Mouse (Mus musculus) cortical plate, adult 2 months (tissue): Measurements from ENCODE around the gene Fam83g. TPM values are rescaled to one million over a fixed set of nuclear protein-coding genes. Genes with fewer than 3 reads are reported as not detected.

ENCODE experiments used
- H3K27ac ChIP-seq: fragments of 200-500 bp; 2 replicates; pipeline ENCODE4 v1.5.1; 2012; ENCODE audit warnings: low read length, control low read depth, inconsistent platforms; ENCODE audit not compliant: insufficient read depth
- H3K4me1 ChIP-seq: fragments of 200-500 bp; 2 replicates; pipeline ENCODE4 v1.6.1; 2011; ENCODE audit warnings: low read length; ENCODE audit not compliant: control insufficient read depth, insufficient read depth
- H3K4me3 ChIP-seq: fragments of 200-500 bp; 2 replicates; pipeline ENCODE4 v1.5.1; 2011; ENCODE audit warnings: mild to moderate bottlenecking, low read length, control low read depth; ENCODE audit not compliant: insufficient read depth
- CTCF ChIP-seq: fragments of 200-500 bp; IDR thresholded peaks from 2 replicates; pipeline ENCODE4 v1.5.1; 2011; ENCODE audit warnings: mild to moderate bottlenecking, control low read depth, low read length; ENCODE audit not compliant: insufficient read depth; ENCODE audit errors: extremely low read depth
- POLR2A ChIP-seq: fragments of 200-500 bp; IDR thresholded peaks from 2 replicates; pipeline ENCODE4 v1.6.1; 2011; ENCODE audit warnings: mild to moderate bottlenecking, low read length, control low read depth; ENCODE audit not compliant: insufficient read depth; ENCODE audit errors: extremely low read depth
- polyA plus RNA-seq: library from polyadenylated mRNA; depleted of rRNA; stranded (reverse); fragments of >200 nt; gene quantifications from 2 replicates; pipeline ENCODE4 v1.2.3, GENCODE M21; 2012; rRNA removed

Gene Fam83g
- polyA plus RNA-seq, 1 experiment, result 0.04 TPM

GRCm38 (mm10) chr11:61728037-61728436, 44.1 kb downstream of the Fam83g start:
- TF ChIP-seq POLR2A (no peak), CTCF (no peak)
- Histone ChIP-seq H3K4me3 (no peak overlapping the region), H3K4me1 (no peaks in the 10 kb centered on the region), H3K27ac (peak overlapping the region; percentile 28; the same call in 1 of the 2 replicates)

- no peak overlapping the region for H3K4me3 ChIP-seq
- TF ChIP-seq POLR2A, result no peak
- no peak for TF ChIP-seq CTCF
- H3K27ac ChIP-seq, result no peak overlapping the region
- H3K4me1 ChIP-seq, result no peaks in the 10 kb centered on the region
Observed at GRCm38 (mm10) chr11:61732672-61733071, 48.8 kb downstream of the Fam83g start.

GRCm38 (mm10) chr11:61737290-61737689, 53.4 kb downstream of the Fam83g start:
- TF ChIP-seq POLR2A, result no peak
- TF ChIP-seq CTCF, result no peak
- Histone ChIP-seq H3K4me3 (no peak overlapping the region), H3K27ac (no peak overlapping the region), H3K4me1 (no peaks in the 10 kb centered on the region)

- Histone ChIP-seq H3K27ac (no peak overlapping the region), H3K4me1 (peaks cover 2% of the 10 kb centered on the region; the same call in 1 of the 2 replicates), H3K4me3 (no peak overlapping the region)
- TF ChIP-seq CTCF, result no peak
- TF ChIP-seq POLR2A, result no peak
Observed at GRCm38 (mm10) chr11:61740500-61740899, 56.6 kb downstream of the Fam83g start.

- TF ChIP-seq CTCF (no peak), POLR2A (no peak)
- Histone ChIP-seq H3K27ac (no peak overlapping the region), H3K4me1 (peaks cover 2% of the 10 kb centered on the region; the same call in 1 of the 2 replicates), H3K4me3 (no peak overlapping the region)
Observed at GRCm38 (mm10) chr11:61743768-61744167, 59.9 kb downstream of the Fam83g start.

- no peak overlapping the region for H3K4me3 ChIP-seq
- peaks cover 2% of the 10 kb centered on the region; the same call in 1 of the 2 replicates for H3K4me1 ChIP-seq
- no peak for TF ChIP-seq POLR2A
- 0 out of 2 replicates have a peak, but pooled peaks have one; percentile 3 for TF ChIP-seq CTCF
- H3K27ac ChIP-seq, result no peak overlapping the region
Observed at GRCm38 (mm10) chr11:61744460-61744859, 60.6 kb downstream of the Fam83g start.

GRCm38 (mm10) chr11:61745781-61746180, 61.9 kb downstream of the Fam83g start:
- H3K27ac ChIP-seq, result no peak overlapping the region
- TF ChIP-seq POLR2A, result no peak
- no peak for TF ChIP-seq CTCF
- peaks cover 2% of the 10 kb centered on the region; the same call in 1 of the 2 replicates for H3K4me1 ChIP-seq
- H3K4me3 ChIP-seq, result no peak overlapping the region

- Histone ChIP-seq H3K4me1 (peaks cover 2% of the 10 kb centered on the region; the same call in 1 of the 2 replicates), H3K4me3 (no peak overlapping the region), H3K27ac (no peak overlapping the region)
- TF ChIP-seq CTCF (no peak), POLR2A (no peak)
Observed at GRCm38 (mm10) chr11:61747161-61747560, 63.3 kb downstream of the Fam83g start.

GRCm38 (mm10) chr11:61751612-61752011, 67.7 kb downstream of the Fam83g start:
- no peak overlapping the region for H3K4me3 ChIP-seq
- TF ChIP-seq POLR2A (no peak), CTCF (peak; percentile 51)
- no peak overlapping the region for H3K27ac ChIP-seq
- H3K4me1 ChIP-seq, result no peaks in the 10 kb centered on the region

- Histone ChIP-seq H3K27ac (no peak overlapping the region), H3K4me1 (no peaks in the 10 kb centered on the region; the same call in none of the 2 replicates), H3K4me3 (no peak overlapping the region)
- TF ChIP-seq CTCF (no peak), POLR2A (no peak)
Observed at GRCm38 (mm10) chr11:61757151-61757550, 73.3 kb downstream of the Fam83g start.

Other genes starting within 250 kb of the Fam83g start
- 453 and 528 TPM in 2 replicates for gene Rnf112, start 230.0 kb upstream of the Fam83g start, polyA plus RNA-seq
- 3.2 and 4.6 TPM in 2 replicates for gene Mfap4, start 198.7 kb upstream of the Fam83g start, polyA plus RNA-seq
- 32.2 and 36.7 TPM in 2 replicates for gene Mapk7, start 189.7 kb upstream of the Fam83g start, polyA plus RNA-seq
- gene B9d1, start 178.9 kb upstream of the Fam83g start, polyA plus RNA-seq, result 50.0 and 50.2 TPM in 2 replicates
- 107 and 108 TPM in 2 replicates for gene Epn2, start 104.4 kb upstream of the Fam83g start, polyA plus RNA-seq
- 6.2 and 6.9 TPM in 2 replicates for gene Grap, start 30.8 kb upstream of the Fam83g start, polyA plus RNA-seq
- gene Slc5a10, start 36.7 kb downstream of the Fam83g start, polyA plus RNA-seq, result 0.11 and 0.19 TPM in 2 replicates
- gene Prpsap2, start 78.0 kb downstream of the Fam83g start, polyA plus RNA-seq, result 36.5 and 38.9 TPM in 2 replicates
- gene Ulk2, start 171.0 kb downstream of the Fam83g start, polyA plus RNA-seq, result 65.5 and 66.4 TPM in 2 replicates
- gene Akap10, start 246.2 kb downstream of the Fam83g start, polyA plus RNA-seq, result 13.7 and 14.2 TPM in 2 replicates